Mouse (Mus musculus) kidney, embryonic 14.5 days (tissue): Measurements from ENCODE around the gene Cenps. TPM values are rescaled to one million over a fixed set of nuclear protein-coding genes. Genes with fewer than 3 reads are reported as not detected.

Experiments
- ATAC-seq: fragments of 200-750 bp; cut with Nextera tagmentation; 2 replicates; pipeline ENCODE4 v1.8.0; 2017; ENCODE audit warnings: moderate number of reproducible peaks, mild to moderate bottlenecking, moderate TSS enrichment, moderate library complexity; ENCODE audit not compliant: low FRiP score, low TSS enrichment
- H3K27ac ChIP-seq: fragments of 300-500 bp; sonication (generic); 2 replicates; pipeline ENCODE4 v1.5.1; 2014; ENCODE audit warnings: low read depth, mild to moderate bottlenecking, low read length, moderate library complexity, mixed read lengths
- H3K27me3 ChIP-seq: fragments of 300-500 bp; sonication (generic); 2 replicates; pipeline ENCODE4 v1.6.1; 2014; ENCODE audit warnings: mild to moderate bottlenecking, low read length; ENCODE audit not compliant: control insufficient read depth, insufficient read depth
- H3K36me3 ChIP-seq: fragments of 300-500 bp; sonication (generic); 2 replicates; pipeline ENCODE4 v1.6.1; 2014; ENCODE audit warnings: low read length, mixed read lengths; ENCODE audit not compliant: control insufficient read depth, insufficient read depth
- H3K4me1 ChIP-seq: fragments of 300-500 bp; sonication (generic); 2 replicates; pipeline ENCODE4 v1.6.1; 2014; ENCODE audit warnings: low read length, mixed read lengths; ENCODE audit not compliant: control insufficient read depth, insufficient read depth
- H3K4me2 ChIP-seq: fragments of 300-500 bp; sonication (generic); replicated peaks from 2 replicates; pipeline ENCODE4 v1.6.1; 2014; ENCODE audit warnings: low read depth, mild to moderate bottlenecking, low read length
- H3K4me3 ChIP-seq: fragments of 300-500 bp; sonication (generic); 2 replicates; pipeline ENCODE4 v1.5.1; 2014; ENCODE audit warnings: mild to moderate bottlenecking, low read length
- H3K9ac ChIP-seq: fragments of 300-500 bp; sonication (generic); 2 replicates; pipeline ENCODE4 v1.6.1; 2014; ENCODE audit warnings: low read depth, mild to moderate bottlenecking, low read length, moderate library complexity
- H3K9me3 ChIP-seq: fragments of 300-500 bp; sonication (generic); 2 replicates; pipeline ENCODE4 v1.6.1; 2016; ENCODE audit warnings: low read length; ENCODE audit not compliant: control insufficient read depth
- WGBS: fragments of 180-500 bp; shearing (Covaris S2); extraction: QIAGEN DNeasy Blood & Tissue Kit; methylation state at CpG from one replicate; pipeline ENCODE4 v1.1.7; 2014; 5-methylcytosine and 5-hydroxymethylcytosine counted together
- polyA plus RNA-seq: library from polyadenylated mRNA; unstranded; fragments of >200 nt; fragmentation: Nextera tagmentation; extraction: Ambion mirVana; gene quantifications from 2 replicates; pipeline ENCODE4 v1.2.1, GENCODE M21; 2014

Cenps gene
- polyA plus RNA-seq, 1 experiment from 2014 or later: 42.2 TPM

DNA sequence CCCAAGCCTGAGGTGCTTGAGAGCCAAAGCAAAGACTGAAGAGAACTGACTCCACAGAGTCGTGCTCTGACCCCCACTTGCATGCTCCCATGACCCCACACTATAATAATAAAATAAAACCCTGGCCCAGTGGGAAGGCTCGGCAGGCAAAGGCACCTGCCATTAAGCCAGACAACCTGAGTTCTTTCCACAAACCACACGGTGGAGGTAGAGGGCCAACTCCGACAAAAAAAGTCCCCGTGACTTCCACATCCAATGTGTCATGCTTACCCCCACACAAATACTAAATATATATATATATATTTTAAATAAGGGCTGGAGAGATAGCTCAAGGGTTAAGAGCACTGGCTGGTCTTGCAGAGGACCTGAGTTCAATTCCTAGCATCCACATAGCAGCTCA lies 26.7 kb upstream of the Cenps start:
- Histone ChIP-seq H3K4me2 (no peak overlapping the region), H3K4me3 (no peak overlapping the region), H3K9me3 (no peaks in the 10 kb centered on the region), H3K9ac (no peak overlapping the region), H3K27ac (no peak overlapping the region), H3K36me3 (peaks cover 53% of the 10 kb centered on the region), H3K4me1 (no peaks in the 10 kb centered on the region), H3K27me3 (no peaks in the 10 kb centered on the region)
- no peak for ATAC-seq
- WGBS: 50% methylated on average over 5 of the region's 5 CpGs

DNA sequence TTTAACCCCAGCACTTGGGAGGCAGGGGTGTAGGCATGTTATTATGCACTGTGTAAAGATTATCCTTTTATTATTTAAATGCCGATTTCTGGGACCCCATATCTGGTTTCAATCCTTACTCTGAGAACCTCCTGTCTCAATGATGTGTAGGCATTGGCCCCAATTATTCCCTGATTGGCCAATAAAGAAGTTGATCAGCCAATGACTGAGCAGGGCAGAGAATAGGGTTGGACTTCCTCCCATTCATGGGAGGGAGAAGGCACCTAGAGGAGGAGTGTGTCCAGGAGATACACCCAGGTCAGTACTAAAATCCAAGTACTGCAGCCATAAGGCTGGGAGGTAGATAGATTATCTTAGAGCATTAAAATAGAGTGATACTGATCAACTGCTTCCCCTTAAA lies 25.8 kb upstream of the Cenps start:
- H3K9me3 ChIP-seq: no peaks in the 10 kb centered on the region
- no peak overlapping the region for H3K4me2 ChIP-seq
- no peaks in the 10 kb centered on the region for H3K27me3 ChIP-seq
- 54% methylated on average over 1 of the region's 1 CpGs for WGBS
- H3K4me3 ChIP-seq: no peak overlapping the region
- H3K4me1 ChIP-seq: no peaks in the 10 kb centered on the region
- H3K27ac ChIP-seq: no peak overlapping the region
- H3K9ac ChIP-seq: no peak overlapping the region
- ATAC-seq: no peak
- H3K36me3 ChIP-seq: peaks cover 62% of the 10 kb centered on the region

DNA sequence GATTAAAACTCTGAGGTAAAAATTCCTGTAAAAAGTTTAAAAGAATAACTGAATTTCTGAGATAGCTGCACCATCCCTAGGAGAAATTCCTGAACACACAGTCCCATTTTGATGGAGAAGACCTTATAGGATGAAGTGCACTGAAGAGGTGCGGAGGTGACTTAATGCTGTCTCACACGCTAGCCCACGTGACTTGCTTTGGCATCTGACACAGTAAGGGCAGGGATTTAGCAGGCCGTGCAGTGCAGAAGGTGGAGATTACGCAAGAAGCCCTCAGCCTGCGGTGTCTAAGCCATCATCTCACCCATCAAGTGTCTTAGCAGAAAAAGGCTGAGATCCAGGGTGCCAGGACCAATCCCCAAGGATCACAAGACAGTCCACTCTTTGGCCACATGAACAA lies 23.7 kb upstream of the Cenps start:
- peaks cover 83% of the 10 kb centered on the region for H3K36me3 ChIP-seq
- H3K27ac ChIP-seq: no peak overlapping the region
- 97% methylated on average over 6 of the region's 6 CpGs for WGBS

DNA sequence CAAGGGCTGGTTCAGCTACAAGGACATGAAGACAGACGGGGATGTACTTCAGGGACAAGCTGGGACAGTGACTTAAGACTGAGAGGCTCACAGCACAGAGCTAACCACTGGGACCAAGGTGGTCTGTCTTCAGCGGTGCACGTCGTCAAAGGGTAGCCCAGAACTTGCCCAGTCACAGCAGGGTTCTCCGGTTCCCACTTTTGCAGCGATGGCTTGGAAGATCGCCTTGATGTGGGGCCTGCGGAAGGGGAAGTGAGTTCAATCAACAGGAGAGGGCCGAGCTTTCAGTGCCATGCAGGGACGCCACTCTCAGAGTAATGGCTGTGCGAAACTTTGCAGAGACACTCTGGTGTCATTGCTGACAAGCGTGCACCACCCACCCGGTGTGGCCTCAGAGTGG lies 22.5 kb upstream of the Cenps start:
- Histone ChIP-seq H3K36me3 (peaks cover 94% of the 10 kb centered on the region), H3K27me3 (no peaks in the 10 kb centered on the region), H3K9ac (no peak overlapping the region), H3K9me3 (0 out of 2 replicates have a peak, but pooled peaks cover 2% of the 10 kb centered on the region), H3K4me2 (no peak overlapping the region), H3K4me1 (no peaks in the 10 kb centered on the region), H3K4me3 (no peak overlapping the region), H3K27ac (no peak overlapping the region)
- 91% methylated on average over 13 of the region's 13 CpGs for WGBS
- no peak for ATAC-seq

More for the DNA sequence above, 23.7 kb upstream of the Cenps start:
- Histone ChIP-seq H3K4me2 (no peak overlapping the region), H3K9ac (no peak overlapping the region), H3K4me1 (no peaks in the 10 kb centered on the region), H3K9me3 (no peaks in the 10 kb centered on the region), H3K4me3 (no peak overlapping the region), H3K27me3 (no peaks in the 10 kb centered on the region)
- no peak for ATAC-seq

GRCm38 (mm10) chr4:149159203-149159602 lies 21.8 kb upstream of the Cenps start:
- ATAC-seq: no peak
- no peak overlapping the region for H3K27ac ChIP-seq
- no peaks in the 10 kb centered on the region for H3K4me1 ChIP-seq
- peaks cover 96% of the 10 kb centered on the region for H3K36me3 ChIP-seq
- no peaks in the 10 kb centered on the region for H3K27me3 ChIP-seq
- 86% methylated on average over 2 of the region's 2 CpGs for WGBS
- no peak overlapping the region for H3K4me3 ChIP-seq
- 0 out of 2 replicates have a peak, but pooled peaks cover 2% of the 10 kb centered on the region for H3K9me3 ChIP-seq
- H3K4me2 ChIP-seq: no peak overlapping the region
- no peak overlapping the region for H3K9ac ChIP-seq

DNA sequence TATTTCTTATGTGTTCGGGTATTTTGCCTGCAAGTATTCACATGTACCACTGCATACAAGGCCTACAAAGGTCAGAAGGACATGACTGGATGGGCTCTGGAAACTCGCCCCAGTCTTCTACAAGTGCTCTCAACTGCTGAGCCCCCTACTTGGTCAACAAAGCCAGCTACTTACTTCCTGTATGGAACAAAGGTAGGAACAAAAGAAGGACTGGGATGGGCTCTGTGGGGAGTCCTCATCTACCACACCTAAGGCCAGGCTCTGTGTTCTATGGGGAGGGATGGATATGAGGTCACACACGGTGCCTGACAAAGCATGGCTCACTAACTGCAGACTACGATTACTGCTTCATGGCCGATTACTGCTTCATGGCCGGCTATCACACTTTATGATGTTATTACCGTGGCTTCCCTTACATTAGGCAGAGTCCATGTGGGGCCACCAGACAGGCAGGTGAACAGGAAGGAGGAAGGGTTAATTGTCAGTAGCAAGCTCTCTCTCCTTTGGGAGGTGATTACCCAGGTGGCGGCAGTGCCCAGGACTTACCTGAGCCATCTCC lies 20.1 kb upstream of the Cenps start:
- no peak overlapping the region for H3K4me3 ChIP-seq
- H3K36me3 ChIP-seq: peaks cover 99% of the 10 kb centered on the region
- no peaks in the 10 kb centered on the region for H3K27me3 ChIP-seq
- no peak overlapping the region for H3K4me2 ChIP-seq
- no peak overlapping the region for H3K27ac ChIP-seq
- no peaks in the 10 kb centered on the region for H3K4me1 ChIP-seq
- WGBS: 78% methylated on average over 8 of the region's 8 CpGs
- 0 out of 2 replicates have a peak, but pooled peaks cover 2% of the 10 kb centered on the region for H3K9me3 ChIP-seq
- no peak for ATAC-seq
- no peak overlapping the region for H3K9ac ChIP-seq

- ATAC-seq: no peak
- H3K36me3 ChIP-seq: peaks cover 99% of the 10 kb centered on the region
- H3K4me3 ChIP-seq: no peak overlapping the region
- 0 out of 2 replicates have a peak, but pooled peaks cover 2% of the 10 kb centered on the region for H3K9me3 ChIP-seq
- H3K4me2 ChIP-seq: no peak overlapping the region
- no peaks in the 10 kb centered on the region for H3K4me1 ChIP-seq
- 89% methylated on average over 6 of the region's 6 CpGs for WGBS
- no peak overlapping the region for H3K27ac ChIP-seq
- no peak overlapping the region for H3K9ac ChIP-seq
- H3K27me3 ChIP-seq: no peaks in the 10 kb centered on the region
Observed at GRCm38 (mm10) chr4:149155711-149156110, 18.3 kb upstream of the Cenps start.

DNA sequence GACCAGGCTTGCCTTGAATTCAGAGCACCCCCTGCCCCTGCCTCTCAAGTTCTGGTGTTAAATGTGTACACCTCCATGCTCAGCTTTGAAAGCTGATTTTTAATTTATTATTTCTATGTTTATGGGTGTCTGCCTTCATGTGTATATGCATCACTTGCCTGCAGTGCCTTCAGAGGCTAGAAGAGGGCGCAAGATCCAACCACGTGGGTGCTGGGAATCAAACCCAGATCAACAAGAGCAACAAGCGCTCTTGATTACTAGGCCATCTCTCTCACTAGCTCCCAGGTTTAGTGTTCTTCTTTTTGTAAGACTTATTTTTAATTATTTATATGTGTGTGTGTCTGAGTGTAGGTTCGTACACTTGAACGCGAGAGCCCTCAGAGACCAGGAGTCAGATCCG lies 17.4 kb upstream of the Cenps start:
- no peak for ATAC-seq
- Histone ChIP-seq H3K27me3 (no peaks in the 10 kb centered on the region), H3K36me3 (peaks cover 99% of the 10 kb centered on the region), H3K9ac (no peak overlapping the region), H3K4me2 (no peak overlapping the region), H3K4me1 (0 out of 2 replicates have a peak, but pooled peaks cover under 1% of the 10 kb centered on the region), H3K4me3 (no peak overlapping the region), H3K9me3 (0 out of 2 replicates have a peak, but pooled peaks cover 2% of the 10 kb centered on the region), H3K27ac (no peak overlapping the region)
- 97% methylated on average over 7 of the region's 7 CpGs for WGBS

GRCm38 (mm10) chr4:149150721-149151120 lies 13.3 kb upstream of the Cenps start:
- Histone ChIP-seq H3K4me3 (no peak overlapping the region), H3K27ac (no peak overlapping the region), H3K4me1 (peaks cover 11% of the 10 kb centered on the region; the same call in 1 of the 2 replicates), H3K9me3 (0 out of 2 replicates have a peak, but pooled peaks cover 2% of the 10 kb centered on the region), H3K27me3 (no peaks in the 10 kb centered on the region), H3K36me3 (peaks cover 64% of the 10 kb centered on the region), H3K9ac (no peak overlapping the region), H3K4me2 (no peak overlapping the region)
- no peak for ATAC-seq
- WGBS: 86% methylated on average over 11 of the region's 11 CpGs
